Mouse (Mus musculus): ENCODE results near the gene H2afx.
"Not testable (repeated sequence)": the region's sequence is repeated elsewhere in the genome, so short reads cannot be mapped to it uniquely, and the experiment has no call there.

The H2afx gene

DNA sequence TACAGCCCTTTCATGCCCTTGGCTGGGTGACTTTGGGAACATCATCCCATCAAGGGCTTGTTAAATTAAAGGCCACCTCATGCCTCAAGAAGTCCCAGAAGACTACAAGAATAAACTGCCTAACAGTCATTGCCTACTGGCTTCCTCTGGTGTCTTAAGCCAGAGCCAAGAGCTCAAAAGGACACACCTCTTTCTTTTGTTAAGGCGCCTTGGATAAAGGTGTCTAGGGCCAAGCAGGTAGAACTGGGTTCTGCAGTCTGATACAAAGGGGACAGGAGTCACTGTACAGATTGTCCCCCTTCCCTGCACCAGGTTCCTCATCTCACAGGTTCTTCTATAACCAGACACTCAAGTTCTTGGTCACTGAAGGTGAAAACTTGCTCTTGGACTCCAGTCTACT lies 8.1 kb downstream of the H2afx start:
- no peak for DNase-seq

DNA sequence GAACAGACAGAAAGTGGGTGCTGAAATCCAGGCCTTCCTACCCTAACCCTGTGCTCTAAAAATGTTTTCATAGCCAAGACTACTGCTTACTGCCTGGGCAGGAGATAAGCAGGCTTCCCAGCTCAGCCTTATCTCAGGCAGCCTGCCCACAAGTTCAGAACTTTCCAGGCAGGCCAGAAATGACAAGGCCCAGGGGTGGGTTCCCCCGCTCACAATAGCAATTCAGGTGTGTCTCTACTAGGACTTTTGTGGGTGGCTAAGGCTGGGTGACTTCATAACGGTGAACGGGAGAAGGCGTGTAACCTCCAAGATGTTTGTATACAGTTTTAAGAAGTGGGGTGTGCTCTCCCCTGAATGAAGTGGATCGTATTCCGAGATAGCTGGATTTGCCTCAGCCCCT lies 8.8 kb downstream of the H2afx start:
- DNase-seq, result no peak

DNA sequence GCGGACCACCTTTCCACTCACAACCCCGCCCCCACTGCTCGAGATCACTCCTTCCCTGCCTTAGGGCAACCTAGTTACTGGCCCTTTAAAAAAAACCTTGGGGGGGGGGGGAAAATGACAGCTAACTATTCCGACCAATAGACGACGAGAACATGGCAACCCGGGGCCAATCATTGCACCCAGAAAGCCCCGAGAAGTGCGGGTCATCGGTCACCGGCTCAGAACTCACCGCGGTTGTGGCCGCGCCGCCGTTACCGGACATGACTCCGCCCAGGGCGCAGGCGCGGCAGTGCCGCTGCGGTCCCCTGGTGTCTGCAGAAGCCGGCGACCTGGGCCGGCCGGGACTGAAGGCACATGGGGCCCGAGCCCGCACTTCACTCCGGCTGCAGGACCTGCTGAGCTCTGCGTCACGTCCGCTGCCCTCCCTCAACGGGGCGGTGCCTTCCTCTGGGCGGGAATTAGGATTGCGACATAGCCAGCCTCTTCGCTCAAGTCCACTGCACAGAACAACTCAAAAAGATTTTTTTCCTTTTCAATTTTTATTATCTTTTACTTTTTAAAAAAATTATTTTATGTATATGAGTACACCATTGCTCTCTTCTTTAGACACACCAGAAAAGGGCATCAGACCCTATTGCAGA lies 9.4 kb downstream of the H2afx start, which contains the start of gene Hmbs:
Hmbs (minus strand) TSS at position 448 of the 641 bp plus-strand sequence.
- DNase-seq, result peak; percentile 91 to 94

GRCm38 (mm10) chr9:44345570-44346433 lies 11.3 kb downstream of the H2afx start:
- DNase-seq, result no peak

DNA sequence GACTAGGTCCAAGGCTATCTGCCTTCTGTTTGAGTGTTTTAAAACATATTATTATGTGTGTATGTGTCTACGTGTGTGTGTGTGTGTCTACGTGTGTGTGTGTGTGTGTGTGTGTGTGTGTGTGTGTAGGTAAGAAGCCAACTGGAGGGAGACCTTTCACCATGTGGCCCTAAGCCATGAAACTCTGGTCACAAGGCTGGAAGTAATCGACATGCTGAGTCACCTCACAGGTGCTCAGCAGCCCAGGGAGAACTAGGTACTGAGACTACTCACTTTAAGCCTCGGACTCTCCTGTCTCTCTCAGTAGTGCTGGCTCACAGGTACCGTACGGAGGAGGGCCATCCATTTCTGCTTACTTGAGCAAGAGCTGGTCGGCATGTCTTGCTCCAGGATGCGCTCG lies 12.7 kb downstream of the H2afx start:
- DNase-seq, result no peak

- DNase-seq, result no peak
Measured at GRCm38 (mm10) chr9:44347621-44348020, 13.1 kb downstream of the H2afx start.

DNA sequence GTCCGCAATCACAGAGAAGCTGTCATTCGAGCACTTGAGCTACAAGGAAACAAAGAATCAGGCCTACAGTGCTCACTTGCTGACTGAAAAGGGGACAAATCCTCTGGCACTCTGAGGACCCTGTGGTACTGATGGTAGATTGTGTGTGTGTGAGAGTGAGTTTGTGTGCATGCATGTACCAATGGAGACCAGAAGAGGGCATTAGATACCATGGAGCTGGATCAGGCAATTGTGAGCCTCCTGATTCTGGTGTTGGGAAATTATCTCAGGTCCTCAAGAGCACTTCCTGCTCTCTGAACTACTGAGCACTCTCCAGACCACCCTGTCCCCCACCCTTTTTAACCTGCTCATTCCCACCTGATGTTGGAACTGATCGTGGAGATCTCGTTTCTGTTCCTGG lies 14.1 kb downstream of the H2afx start:
- no peak for DNase-seq

DNA sequence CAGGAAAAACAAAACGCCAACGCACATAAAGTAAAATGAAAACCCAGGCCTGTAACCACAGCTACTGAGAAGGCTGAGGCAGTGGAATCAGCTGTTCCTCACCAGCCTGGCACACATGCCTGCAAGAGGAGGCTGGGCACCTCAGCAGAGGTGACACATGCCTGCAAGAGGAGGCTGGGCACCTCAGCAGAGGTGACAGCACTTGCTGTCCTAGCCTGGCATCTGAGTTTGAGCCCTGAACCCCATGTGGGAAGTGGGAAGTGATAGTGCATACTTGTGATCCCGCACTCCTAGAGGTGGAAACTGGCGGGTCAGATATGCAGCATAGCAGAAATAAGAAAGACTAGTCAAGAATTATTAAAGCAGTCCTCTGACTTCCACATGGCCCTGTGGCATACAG lies 16.9 kb downstream of the H2afx start:
- no peak for DNase-seq

DNA sequence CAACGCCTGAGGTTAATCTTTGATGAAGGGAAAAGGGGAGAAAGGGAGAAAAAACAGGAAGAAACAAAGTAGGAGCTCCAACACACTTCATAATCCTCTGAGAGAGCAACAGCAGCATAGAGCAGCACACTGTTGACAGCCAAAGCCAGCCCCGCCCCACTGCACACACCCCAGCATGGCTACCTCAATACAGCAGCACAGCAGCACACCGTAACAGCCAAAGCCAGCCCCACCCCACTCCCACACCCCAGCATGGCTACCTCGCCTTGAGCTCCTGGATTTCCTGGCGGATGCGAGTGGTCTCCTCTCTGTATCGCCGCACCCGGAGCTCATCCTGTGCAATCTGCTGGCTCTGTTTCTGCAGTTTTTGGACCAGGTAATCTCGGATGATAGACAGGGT lies 17.8 kb downstream of the H2afx start:
- no peak for DNase-seq

DNA sequence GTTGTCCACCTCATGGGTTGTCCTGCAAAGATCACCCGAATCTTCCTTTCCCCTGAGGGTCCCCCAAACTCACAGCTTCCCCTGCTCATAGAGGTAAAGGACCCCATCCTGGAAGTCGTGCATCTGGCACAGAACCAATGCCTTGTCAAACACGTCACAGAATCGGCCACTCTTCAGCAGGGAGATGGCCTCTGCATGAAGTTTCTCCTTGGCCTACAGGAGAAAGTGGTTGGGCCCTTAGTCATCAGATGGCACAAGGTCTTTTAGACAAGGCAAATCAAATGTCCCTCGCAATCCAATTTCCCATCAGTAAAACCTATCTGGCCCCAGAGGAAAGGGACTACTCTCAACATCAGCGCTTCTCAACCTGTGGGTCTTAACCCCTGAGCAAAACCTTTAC lies 18.6 kb downstream of the H2afx start:
- no peak for DNase-seq

- DNase-seq, result no peak
Measured at GRCm38 (mm10) chr9:44357207-44357606, 22.7 kb downstream of the H2afx start.

DNA sequence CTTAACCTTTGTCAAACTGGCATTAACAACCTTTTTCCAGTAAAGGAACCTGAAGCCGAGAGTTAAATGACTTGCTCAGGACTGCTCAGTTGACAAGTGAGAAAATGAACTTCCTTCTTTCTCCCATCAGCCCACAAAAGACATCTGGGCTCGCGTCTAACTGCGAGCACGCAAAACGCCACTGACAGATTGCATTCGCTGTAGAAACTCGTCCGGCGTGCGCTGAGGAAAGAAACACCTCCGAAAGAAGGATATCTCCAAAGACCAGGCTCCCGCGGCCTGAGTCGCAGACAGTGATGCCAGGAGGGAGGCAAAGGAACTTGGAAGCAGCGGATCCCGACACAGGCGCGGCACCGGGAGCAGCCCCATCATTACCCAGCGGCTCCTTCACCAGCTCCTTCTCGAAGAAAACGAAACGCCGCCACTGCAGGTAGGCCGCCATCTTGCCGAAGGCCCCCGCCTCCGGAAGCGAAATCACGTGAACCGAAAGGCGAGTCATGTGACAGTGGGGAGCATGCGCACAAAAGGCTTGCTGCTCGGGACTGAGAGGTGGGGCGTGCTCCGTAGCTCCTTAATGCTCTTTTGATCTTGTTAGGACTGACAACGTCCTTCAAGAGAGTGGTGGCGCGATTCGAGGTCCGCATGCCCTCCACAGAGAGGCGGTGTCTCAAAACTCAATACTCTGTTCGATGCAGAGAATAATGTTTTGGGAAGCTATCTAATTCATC lies 26.9 kb downstream of the H2afx start, which contains the start of gene Vps11:
Vps11 (minus strand) TSS at position 481 of the 728 bp plus-strand sequence.
- DNase-seq, result peak; percentile 95 to 96

DNA sequence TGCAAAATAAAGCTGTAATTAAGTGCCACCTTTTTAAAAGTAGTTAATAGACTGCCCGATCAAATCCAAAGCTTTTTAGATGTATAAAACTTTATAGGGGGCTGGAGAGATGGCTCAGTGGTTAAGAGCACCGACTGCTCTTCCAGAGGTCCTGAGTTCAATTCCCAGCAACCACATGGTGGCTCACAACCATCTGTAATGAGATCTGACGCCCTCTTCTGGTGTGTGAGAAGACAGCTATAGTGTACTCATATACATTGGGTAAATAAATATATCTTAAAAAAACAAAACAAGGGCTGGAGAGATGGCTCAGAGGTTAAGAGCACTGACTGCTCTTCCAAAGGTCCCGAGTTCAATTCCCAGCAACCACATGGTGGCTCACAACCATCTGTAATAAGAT lies 27.4 kb downstream of the H2afx start:
- DNase-seq, result not testable (repeated sequence)

- DNase-seq, result peak in 1 of 2 experiments; percentile 61
Measured at GRCm38 (mm10) chr9:44364480-44364879, 30.0 kb downstream of the H2afx start.

GRCm38 (mm10) chr9:44373386-44373785 lies 38.9 kb downstream of the H2afx start:
- DNase-seq, result no peak

DNA sequence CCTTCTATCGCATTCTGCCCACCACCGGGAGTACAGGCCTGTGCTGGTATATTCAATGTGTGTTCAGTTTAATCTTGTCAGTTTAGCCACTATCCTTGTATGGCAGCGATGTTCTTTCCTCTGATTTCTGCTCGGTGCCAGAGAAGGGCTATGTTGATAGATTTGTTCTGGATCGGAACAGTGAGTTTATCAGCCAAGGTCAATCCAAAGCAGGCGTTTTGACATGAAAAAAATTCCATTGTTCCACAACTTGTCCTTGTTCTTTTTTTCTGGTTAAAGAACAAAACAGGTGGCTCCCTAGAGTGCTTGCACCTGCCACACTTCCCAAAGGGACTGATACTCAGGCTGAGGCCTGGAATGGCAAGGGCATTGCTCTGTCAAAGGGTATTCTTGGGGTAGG lies 41.6 kb downstream of the H2afx start:
- DNase-seq, result no peak

DNA sequence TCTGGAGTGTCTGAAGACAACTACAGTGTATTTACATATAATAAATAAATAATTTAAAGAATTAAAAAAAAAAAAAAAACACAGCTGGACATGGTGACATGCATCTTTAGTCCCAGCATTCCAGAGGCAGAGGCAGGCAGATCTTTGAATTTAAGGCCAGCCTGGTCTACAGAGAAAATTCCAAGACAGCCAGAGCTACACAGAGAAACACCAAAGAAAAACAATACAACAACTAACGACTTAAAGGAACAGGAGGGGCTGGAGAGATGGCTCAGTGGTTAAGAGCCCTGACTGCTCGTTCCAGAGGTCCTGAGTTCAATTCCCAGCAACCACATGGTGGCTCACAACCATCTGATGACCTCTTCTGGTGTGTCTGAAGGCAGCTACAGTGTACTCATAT lies 42.8 kb downstream of the H2afx start:
- not testable (repeated sequence) for DNase-seq

GRCm38 (mm10) chr9:44378153-44378730 lies 43.7 kb downstream of the H2afx start:
- DNase-seq, result no peak

DNA sequence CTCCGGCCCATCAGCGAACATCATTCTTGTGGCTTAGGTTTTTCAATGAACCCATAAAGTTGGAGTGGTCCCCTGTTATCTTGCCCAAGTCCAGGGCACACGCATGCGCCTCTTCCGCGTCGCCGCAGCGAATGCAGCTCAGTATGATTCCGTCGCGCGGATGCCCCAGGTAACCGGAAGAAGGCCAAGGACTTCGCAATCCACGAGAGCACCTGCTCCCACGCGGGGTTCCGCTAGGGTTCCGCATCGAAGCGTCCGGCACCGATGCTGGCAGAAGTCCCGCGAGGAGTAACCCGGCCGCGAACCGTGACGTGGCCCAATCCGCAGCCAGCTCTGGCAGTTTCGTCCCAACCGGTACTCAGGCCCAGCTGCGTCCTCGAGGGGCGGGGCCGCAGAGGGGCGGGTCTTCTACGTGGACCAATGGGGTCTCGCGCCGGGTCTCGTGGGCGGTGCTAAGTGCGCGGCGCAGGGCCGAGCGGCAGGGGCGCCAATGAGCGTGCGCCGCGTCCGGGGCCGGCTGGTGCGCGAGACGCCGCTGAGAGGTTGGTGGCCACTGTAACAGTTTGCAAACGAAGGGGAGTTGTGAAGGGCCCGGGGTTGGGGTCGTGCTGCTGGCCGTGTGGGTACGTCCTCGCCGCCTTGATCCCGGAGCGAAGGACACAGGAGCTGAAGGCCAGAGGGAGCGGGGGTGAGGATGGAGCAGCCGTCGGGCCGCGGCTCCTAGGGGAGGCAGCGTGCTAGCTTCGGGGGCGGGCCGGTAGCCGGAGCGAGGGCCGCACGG lies 44.8 kb downstream of the H2afx start, which contains the start of gene Hyou1:
Hyou1 (plus strand) TSS at position 437 of the 781 bp plus-strand sequence.
- peak; percentile 98 to 99 for DNase-seq

DNA sequence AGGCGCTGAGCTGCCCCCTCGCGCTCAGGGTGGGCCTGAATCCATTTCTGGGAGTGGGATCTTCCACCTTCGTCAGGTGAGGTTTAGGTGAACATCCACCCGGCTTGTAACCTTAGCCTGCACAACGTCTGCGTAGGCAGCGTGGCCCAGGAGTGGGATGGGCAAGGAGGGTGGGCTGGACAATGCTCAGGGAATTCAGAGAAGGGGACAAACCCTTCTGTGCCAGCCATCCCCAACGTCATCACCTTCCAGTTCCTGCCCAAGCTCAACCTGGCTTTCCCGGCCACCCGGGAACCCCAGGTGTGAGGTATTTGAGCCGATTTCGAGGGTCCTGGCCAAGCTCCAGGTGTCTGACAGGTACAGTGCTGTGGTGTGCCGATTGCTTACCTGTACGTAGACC lies 45.4 kb downstream of the H2afx start:
- DNase-seq, result no peak

- DNase-seq, result no peak
Measured at GRCm38 (mm10) chr9:44384596-44384995, 50.1 kb downstream of the H2afx start.
